8 mouse cellular contexts compared by ENCODE assay signal in the genomic region with DNA sequence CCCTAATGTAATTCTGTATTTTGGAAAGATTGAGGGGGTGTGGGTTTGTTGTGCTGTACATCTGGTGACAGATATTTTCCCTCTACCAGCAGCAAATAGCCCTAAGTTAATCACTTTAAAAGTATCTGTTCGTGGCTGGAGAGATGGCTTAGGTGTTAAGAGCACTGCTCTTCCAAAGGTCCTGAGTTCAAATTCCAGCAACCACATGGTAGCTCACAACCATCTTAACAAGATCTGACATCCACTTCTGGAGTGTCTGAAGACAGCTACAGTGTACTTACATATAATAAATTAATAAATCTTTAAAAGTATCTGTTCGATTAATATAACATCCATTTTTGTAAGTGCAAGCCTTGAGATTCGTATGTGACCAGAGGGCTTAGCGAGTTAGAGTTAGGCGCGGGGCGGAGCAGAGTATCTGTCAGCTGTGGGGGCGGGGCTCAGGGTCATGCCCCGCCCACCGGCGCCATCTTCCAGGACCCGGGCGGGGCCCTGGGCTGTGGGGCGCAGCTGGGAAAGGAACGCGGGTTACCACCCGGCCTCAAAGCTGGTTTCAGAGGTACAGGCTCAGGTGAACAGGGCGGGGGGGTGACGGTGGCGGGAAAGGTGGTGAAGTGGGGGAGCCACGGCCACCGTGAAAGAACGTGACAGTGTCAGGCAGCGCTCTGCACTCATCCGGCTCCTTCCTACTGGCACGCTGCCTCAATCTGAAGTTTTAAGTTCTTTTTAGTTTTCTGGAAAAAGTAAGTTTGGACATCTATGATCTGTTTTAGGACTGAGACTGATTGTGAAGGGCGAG. TPM values are rescaled to one million over a fixed set of nuclear protein-coding genes. Genes with fewer than 3 reads are reported as not detected.
DNase-seq lines count a peak whose midpoint lies in the region; ATAC-seq lines count a peak whose summit lies in the region.

A gene (plus strand): TSS at position 440 of the 799 bp plus-strand sequence.

- peaks cover 65% of the 10 kb centered on the region for H3K4me1 ChIP-seq in megakaryocyte, embryonic 14.5 days

- H3K36me3 ChIP-seq in megakaryocyte, embryonic 14.5 days (replicated peaks; ENCODE audit: low read length), result peaks cover 73% of the 10 kb centered on the region

- no peaks in the 10 kb centered on the region for H3K9me3 ChIP-seq in megakaryocyte, embryonic 14.5 days

- H3K27me3 ChIP-seq in megakaryocyte, embryonic 14.5 days (replicated peaks), result no peaks in the 10 kb centered on the region

- ATAC-seq in common myeloid progenitor, adult 5-6 weeks (replicated peaks; ENCODE audit: low read depth, poor library complexity, severe bottlenecking), result peak; percentile 95

- peak within 1 kb of the TSS; percentile 99 for H3K4me3 ChIP-seq in megakaryocyte, embryonic 14.5 days (replicated peaks)

- peak; percentile 92 for DNase-seq in ZHBTc4 (ENCODE audit: low read depth, low spot score)
- peak; percentile 76 to 77 for DNase-seq in gastrocnemius, adult 8-10 months (ENCODE audit: low spot score in 2 of 2)
- peak; percentile 39 for DNase-seq in hindlimb bud, embryonic 11.5 days (ENCODE audit: extremely low spot score, low read depth, low spot score)
- DNase-seq in left cerebral cortex, adult 8-10 months (ENCODE audit: low spot score in 2 of 2), result peak; percentile 54 to 66
- peak; percentile 88 for DNase-seq in right cerebral cortex, postnatal 10 days (ENCODE audit: low spot score in 2 of 2)
- DNase-seq in urinary bladder, postnatal 25 days (ENCODE audit: low spot score), result peak; percentile 83

RNA-seq across cellular contexts. Expression of the gene that starts here (rescaled TPM):
- 15.3 TPM in 2 replicates for total RNA-seq in common myeloid progenitor, adult 5-6 weeks (2017)
- 10 to 100 TPM; 18.4 to 27.6 (median 20.6) TPM for total RNA-seq in gastrocnemius, adult 8-10 months (2022)
- 10 to 100 TPM; 36.3 to 42.0 (median 40.6) TPM for total RNA-seq in left cerebral cortex, adult 8-10 months (2022)
- 30.4 and 71.5 TPM in 2 replicates for polyA plus RNA-seq in megakaryocyte, embryonic 14.5 days (2012; ENCODE audit: insufficient read depth, low replicate concordance)

Comparison
In these comparisons a context has a peak if more than half of its experiments do, and no peak if none do; other contexts are left out.
1. Peak in every context shown above with its lines: DNase-seq, ATAC-seq and H3K4me3 ChIP-seq.
2. DNase-seq: peak in every context shown above with its lines; median percentile 92 in ZHBTc4; 88 in right cerebral cortex, postnatal 10 days; 83 in urinary bladder, postnatal 25 days; 76 in gastrocnemius, adult 8-10 months; 60 in left cerebral cortex, adult 8-10 months; 39 in hindlimb bud, embryonic 11.5 days.